Mouse (Mus musculus) lung, postnatal 0 days (tissue): ENCODE measurements around the gene Tmem201.

ENCODE experiments used
- CTCF ChIP-seq: IDR thresholded peaks from 2 replicates; pipeline ENCODE4 v1.5.1; 2016; ENCODE audit warnings: antibody characterized with exemption, mild to moderate bottlenecking
- EP300 ChIP-seq: IDR thresholded peaks from 2 replicates; pipeline ENCODE4 v1.6.1; 2016; ENCODE audit warnings: antibody characterized with exemption, mild to moderate bottlenecking, control low read depth

DNA sequence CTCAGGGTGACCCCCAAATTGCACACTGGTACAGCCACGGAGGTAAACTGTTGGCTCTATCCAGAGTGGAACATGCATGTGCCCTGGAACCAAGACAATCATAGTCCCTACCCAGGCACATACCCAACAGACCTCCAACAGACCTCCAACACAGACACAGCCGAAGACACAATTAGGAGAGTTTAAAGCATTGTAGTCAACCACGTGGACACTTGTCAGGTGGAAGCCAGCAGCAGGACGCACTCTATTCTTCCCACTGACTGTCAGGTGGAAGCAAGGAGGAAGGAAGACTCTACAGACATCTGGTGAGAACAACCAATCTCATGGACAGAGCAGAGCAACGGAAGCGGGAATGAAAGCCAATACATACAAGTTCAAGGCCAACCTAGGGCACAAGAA is 72.2 kb downstream of the Tmem201 start:
- TF ChIP-seq CTCF (no peak), EP300 (no peak)
